Mouse (Mus musculus) testis, adult 2 months (tissue): Measurements from ENCODE around the gene Slc36a4.

Experiments used
- CTCF ChIP-seq: fragments of 200-500 bp; IDR thresholded peaks from 2 replicates; pipeline ENCODE4 v1.5.1; 2012; ENCODE audit warnings: low read depth, mild to moderate bottlenecking, inconsistent platforms, low read length, moderate library complexity; ENCODE audit not compliant: control insufficient read depth, insufficient read depth, insufficient replicate concordance
- POLR2A ChIP-seq: fragments of 200-500 bp; IDR thresholded peaks from 2 replicates; pipeline ENCODE4 v1.6.1; 2012; ENCODE audit warnings: low read depth, mild to moderate bottlenecking, inconsistent platforms, low read length, moderate library complexity; ENCODE audit not compliant: control insufficient read depth

DNA sequence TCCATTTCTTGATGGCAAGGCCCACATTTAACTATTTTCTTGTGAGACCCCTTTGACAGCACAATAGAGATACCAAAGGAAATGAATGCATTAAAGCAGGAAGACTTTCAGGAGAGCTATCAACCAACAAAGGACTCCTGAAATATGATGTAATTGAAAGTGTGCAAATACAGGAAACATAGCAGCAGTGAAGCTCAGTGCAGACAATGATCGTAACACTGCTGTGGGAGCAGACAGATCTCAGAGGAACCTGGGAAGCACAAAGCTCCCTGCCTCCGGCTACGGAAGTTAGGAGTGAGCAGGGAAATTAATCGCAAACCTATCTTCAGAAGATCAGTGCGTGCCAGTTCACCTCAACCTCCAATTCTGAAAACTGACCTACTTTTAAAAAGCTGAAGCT, 38.8 kb downstream of the Slc36a4 start:
- TF ChIP-seq POLR2A (no peak), CTCF (no peak)
